Mouse (Mus musculus) adrenal gland (tissue): ENCODE results near the gene Fabp7.

Experiments
- intact Hi-C: fragments of 180-260 bp; cut with DNase I; formaldehyde crosslinking; loops from one replicate; pipeline ENCODE4 v1.15.1; 2025

Gene Fabp7

DNA sequence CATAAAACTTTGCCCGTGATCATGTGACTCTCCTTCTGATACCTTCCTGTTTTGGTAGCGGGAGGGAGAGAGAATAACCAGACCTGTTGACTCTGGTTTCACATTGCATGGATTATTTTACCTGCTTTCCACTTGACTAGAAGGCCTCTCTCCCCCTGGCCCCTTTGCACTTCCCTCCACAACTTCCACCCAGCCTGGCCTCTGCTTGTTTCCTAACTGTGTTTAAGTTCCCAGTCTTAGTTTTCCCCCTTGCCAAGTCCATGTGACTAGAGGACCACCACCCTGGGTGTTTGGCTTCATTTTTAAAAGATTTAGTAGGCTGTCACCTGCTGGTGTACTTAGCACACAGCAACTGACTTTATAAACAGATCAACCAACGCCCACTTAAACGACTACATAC is 11.4 kb downstream of the Fabp7 start:
- intact Hi-C loops, result loop anchor here (2.0 kb wide), 1 partner anchor 53 kb away; no protein-coding TSS in a partner anchor

DNA sequence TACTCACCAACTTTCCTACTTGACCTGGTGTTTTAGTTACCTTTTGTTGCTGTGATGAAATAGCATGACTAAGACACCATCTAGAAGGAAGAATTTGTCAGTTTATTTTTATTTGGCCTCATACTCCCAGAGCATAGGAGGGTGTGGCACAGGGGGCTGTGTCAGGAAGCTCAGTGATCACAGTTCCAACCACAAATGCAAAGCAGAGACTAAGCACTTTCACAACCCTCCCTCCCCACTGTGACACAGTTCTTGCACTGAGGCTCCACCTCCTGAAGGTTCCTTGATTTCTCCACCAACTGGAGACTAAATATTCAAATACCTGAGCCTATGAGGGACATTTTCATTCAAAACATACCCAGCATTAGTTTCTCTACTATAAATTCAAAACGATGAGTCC is 14.8 kb downstream of the Fabp7 start:
- intact Hi-C loops, result no loop called here

DNA sequence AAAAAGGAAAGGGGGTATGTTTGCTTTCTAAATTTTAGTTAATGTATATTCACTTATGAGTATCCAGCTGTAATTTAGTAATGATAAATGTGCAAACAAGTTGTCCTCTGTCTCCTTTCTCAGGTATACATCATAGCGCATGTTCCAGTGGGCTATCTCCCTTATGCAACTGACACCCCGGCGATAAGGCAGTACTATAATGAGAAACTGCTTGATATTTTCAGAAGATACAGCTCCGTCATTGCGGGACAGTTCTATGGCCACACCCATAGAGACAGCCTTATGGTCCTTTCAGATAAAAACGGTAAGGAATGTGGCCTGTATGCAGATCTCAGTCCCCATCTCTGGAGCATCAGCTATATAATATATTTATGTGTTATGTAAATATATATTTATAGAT is 23.1 kb downstream of the Fabp7 start:
- intact Hi-C loops, result no loop called here

DNA sequence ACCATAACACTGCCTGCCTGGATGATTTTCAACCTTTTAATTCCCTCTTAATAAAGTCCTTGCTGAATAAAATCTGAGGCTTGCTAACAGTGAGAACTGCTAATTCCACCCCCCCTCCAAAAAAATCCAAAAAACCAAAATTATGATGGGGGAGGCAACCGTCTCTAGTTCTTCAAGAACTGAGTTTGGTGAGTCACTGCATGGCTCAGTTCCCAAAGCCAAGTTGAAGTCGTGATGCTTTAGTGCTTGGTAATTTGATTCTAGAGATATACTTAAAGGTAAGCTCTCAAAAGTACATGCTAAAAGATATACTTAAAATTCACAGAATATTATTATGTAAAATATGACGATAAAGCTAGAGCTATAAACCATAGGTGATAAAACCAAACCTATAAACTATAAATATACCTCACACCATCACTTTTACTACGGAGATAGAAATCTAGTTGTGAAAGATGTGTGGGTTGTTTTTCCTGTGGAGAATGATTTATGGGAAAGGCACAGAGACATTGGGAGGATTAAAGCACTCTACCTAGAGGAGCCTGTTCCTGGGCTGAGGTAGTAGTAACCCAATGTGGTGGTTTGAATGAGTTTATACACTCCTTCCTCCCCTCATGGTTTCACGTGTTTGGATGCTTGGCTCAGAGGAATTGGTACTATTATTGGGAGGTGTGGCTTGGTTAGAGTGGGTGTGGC is 27.6 kb downstream of the Fabp7 start:
- intact Hi-C loops, result no loop called here

DNA sequence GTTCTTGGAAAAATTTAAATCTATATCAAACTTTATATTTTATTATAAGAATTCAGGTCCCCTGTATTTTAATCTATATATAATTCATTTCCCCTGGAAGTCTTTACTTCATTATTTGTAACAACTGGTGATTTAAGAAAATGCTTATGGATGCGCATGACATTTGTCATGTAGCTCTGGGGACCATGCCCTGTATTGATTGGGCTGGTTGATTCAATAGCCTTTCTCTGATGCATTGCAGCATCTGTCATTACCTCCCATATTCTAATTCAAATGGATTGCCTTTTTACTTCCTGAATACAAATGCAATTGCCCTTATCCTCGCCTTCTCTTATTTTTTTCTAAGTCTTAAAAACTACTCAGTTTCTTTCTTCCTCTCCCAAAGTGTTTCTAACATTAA is 29.6 kb downstream of the Fabp7 start:
- intact Hi-C loops, result no loop called here

DNA sequence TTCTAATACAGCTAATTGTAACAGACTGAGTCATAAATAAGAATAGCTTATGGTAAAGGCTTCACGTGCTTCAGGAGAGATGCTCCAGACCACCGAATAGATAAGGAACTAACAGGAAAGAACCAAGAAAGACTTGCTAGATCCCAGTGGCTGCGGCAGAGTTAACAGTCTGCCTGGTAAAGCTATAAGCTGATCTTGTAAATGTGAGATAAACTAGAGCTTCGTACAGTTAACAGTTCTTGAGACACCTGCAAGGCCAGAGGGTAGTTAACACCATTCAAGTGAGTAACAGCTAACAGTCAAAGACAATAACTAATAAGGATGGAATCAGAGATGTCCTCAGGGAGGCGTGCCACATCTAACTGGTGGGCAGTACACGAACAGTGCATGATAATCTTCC is 31.2 kb downstream of the Fabp7 start:
- intact Hi-C loops, result no loop called here

DNA sequence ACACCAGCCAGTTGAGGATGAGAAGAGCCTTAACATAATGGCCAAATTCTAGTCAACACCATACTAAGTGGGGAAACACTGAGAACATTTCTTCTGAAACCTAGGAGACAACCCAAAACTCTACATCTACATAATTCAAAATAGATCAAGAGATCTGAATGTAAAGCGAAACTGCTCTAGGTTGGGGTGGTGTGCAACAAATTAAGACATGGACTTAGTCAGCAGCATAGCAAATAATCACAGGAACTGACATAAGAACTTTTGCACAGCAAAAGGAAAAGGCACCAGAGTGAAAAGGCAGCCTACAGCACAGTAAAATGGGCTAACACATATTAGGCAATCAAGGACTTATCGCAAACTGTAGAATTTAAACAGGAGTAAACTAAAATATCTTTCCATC is 34.5 kb downstream of the Fabp7 start:
- intact Hi-C loops, result no loop called here

DNA sequence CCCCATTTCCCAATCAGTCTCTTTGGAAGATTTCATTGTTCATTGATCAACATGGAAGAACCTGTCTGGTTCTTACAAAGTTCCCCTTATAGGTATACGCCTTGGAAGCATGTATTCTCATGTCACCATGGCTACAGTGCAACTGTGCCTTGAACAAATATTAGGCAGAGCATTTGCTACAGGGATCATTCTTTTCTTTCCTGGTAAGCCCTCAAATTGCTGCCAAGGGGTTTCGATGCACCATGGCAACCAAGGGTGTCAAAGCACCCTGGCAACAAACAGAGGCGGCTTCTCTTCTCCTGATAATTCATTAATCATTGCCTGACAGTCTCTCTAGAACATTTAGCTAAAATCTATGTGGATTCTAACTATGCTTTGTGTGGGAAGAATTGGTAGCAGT is 37.8 kb downstream of the Fabp7 start:
- intact Hi-C loops, result no loop called here

DNA sequence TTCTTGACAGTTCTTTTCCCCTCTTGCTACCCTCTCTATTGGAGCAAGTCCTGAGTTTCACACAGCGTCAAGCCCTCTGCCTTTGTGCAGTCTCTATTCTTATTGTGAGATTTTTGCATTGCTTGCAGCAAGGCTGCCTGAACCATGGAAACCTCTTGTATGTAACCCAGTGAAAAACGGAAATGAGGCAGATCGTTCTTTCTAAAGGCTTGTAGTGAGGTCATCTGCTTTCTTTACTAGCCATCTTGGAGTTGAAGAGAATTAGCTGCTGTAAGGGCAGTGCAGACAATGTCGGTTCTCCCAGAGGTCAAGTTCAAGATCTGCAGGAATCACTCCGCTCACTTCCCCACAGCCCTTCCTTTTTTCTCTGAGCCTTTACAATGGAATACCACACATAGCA is 44.0 kb downstream of the Fabp7 start:
- intact Hi-C loops, result no loop called here

DNA sequence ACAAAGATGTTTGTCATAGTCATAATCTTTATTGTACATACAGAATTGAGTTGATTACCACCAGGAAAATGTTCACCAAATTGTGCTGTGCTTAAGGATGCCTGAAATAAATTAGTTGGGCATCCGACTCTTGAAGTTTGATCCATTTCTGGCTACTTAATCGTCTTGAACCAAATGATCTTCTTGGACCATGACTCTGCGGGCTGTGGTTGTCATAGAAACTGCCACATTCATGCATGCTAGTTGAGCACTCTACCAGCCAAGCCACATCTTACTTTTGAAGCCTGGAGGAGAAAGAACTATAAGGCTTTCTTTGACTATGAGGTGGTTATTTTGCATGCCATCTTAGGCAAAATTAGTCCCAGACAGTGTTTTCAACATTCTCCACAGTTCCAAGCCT is 44.9 kb downstream of the Fabp7 start:
- intact Hi-C loops, result no loop called here

DNA sequence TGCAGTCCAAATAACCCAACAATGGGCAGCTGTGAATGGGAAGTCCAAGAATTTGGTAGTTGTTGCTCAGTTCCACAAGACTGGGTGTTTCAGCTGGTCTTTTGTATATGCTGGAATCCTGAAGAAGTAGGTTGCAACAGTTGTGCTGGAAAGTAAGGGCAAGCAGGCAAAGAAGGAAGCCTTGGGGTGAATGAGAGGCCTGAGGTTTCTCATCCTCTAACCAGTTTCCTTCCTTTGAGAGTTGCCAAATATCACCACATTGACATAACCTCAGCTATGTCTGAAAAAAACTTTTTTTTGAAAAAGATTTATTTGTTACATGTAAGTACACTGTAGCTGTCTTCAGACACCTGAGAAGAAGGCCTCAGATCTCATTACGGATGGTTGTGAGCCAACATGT is 50.4 kb downstream of the Fabp7 start:
- intact Hi-C loops, result no loop called here

DNA sequence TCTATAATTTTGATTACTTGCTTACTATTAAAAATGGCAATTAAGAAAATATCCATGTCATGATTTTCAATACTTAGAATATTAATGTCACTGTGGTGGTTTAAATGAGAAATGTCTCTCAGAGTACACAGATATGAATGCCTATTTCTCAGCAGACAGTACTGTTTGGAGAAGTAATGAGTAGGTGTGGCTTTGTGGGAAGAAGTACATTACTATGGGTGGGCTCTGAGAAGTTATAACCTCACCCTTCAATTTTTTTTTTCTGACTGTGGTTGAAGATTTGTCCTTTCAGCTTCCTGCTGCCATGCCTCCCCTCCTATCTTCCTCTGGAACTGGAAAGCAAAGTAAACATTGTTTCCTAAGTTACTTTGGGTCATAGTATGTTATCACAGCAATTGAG is 51.3 kb downstream of the Fabp7 start:
- intact Hi-C loops, result no loop called here
